Mouse (Mus musculus): ENCODE results near the gene Gm10392. TPM values are rescaled to one million over a fixed set of nuclear protein-coding genes. Genes with fewer than 3 reads are reported as not detected.
A peak's percentile ranks its signal among the peaks of the same experiment; 100 is the strongest.

Gm10392 gene
- polyA plus RNA-seq, 1 experiment from 2014 or later = not detected

DNA sequence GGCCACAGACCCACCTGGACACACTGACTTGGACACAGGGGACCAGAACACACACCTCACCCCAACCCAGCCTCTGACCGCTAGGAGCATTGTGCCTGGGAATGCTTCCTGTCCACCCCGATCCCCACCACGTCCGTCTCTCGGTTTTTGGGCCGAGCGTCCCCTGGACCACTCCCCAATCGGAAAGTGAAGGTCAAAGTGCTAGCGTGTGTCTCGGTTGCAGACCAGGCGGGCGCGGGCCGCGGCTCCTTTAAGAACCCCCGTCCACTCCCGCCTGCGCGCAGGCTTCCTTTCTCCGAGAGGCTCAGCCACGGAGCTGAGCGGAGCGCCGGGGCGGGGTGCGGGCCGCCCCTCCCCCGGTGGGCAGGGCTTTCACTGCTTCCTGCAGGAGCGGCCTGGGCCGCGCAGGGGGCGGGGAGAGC, 26.1 kb downstream of the Gm10392 start:
- H3K9ac ChIP-seq (replicated peaks; ENCODE audit: low read length) = peak overlapping the region; percentile 92
- peak overlapping the region; percentile 11 for H3K27ac ChIP-seq (replicated peaks; ENCODE audit: low read depth, low read length)
- no peaks in the 10 kb centered on the region for H3K36me3 ChIP-seq (replicated peaks; ENCODE audit: control insufficient read depth, insufficient read depth, low read depth, low read length)
- no peaks in the 10 kb centered on the region for H3K9me3 ChIP-seq (replicated peaks; ENCODE audit: control insufficient read depth, low read length)
- H3K4me3 ChIP-seq (ENCODE audit: low read depth, low read length) = peak overlapping the region; percentile 98
- DNase-seq (ENCODE audit: low spot score) = peak; percentile 95
- 0% methylated on average over 31 of the region's 32 CpGs for WGBS
- H3K27me3 ChIP-seq (ENCODE audit: control insufficient read depth, insufficient read depth, low read length) = no peaks in the 10 kb centered on the region
- H3K4me1 ChIP-seq (ENCODE audit: control insufficient read depth, insufficient read depth, low read length) = peaks cover 8% of the 10 kb centered on the region
- peak overlapping the region; percentile 80 for H3K4me2 ChIP-seq (ENCODE audit: low read depth, low read length)
- peak; percentile 55 for ATAC-seq (replicated peaks; ENCODE audit: insufficient number of reproducible peaks, low FRiP score, low TSS enrichment, low read depth)

DNA sequence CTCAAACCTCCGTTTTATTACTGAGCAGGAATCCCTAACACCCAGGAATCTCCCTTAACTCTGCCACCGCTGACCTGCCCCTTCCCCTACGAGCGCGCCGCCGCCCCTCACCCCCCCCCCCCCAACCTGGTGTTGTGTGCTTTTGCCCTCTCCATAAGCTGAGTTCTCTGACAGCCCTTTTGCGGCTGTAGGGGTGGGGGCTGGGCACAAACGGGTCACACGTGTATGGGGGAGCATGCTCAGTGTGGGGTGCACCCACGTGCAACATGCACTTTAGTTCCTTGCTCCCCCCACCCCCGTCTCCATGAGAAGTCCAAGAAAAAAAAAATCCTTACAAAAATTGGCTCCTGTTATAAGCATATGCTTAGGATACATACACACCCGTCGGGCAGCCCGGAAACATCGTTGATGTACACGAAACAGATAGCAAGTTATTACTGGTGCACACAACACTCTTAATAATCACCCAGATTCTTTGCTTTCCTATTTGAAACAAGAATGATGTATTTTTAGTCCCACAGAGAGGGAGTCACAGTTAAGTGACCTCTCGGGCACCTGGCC, 26.6 kb downstream of the Gm10392 start:
- H3K27me3 ChIP-seq (ENCODE audit: control insufficient read depth, insufficient read depth, low read length) = no peaks in the 10 kb centered on the region
- peaks cover 8% of the 10 kb centered on the region for H3K4me1 ChIP-seq (ENCODE audit: control insufficient read depth, insufficient read depth, low read length)
- peak overlapping the region; percentile 80 for H3K4me2 ChIP-seq (ENCODE audit: low read depth, low read length)
- WGBS = under 1% methylated on average over 17 of the region's 18 CpGs
- no peaks in the 10 kb centered on the region for H3K36me3 ChIP-seq (replicated peaks; ENCODE audit: control insufficient read depth, insufficient read depth, low read depth, low read length)
- H3K9me3 ChIP-seq (replicated peaks; ENCODE audit: control insufficient read depth, low read length) = no peaks in the 10 kb centered on the region
- peak overlapping the region; percentile 77 for H3K27ac ChIP-seq (replicated peaks; ENCODE audit: low read depth, low read length)
- peak overlapping the region; percentile 98 for H3K4me3 ChIP-seq (ENCODE audit: low read depth, low read length)
- DNase-seq (ENCODE audit: low spot score) (peak; percentile 23), ATAC-seq (replicated peaks; ENCODE audit: insufficient number of reproducible peaks, low FRiP score, low TSS enrichment, low read depth) (no peak)
- H3K9ac ChIP-seq (replicated peaks; ENCODE audit: low read length) = peak overlapping the region; percentile 92

DNA sequence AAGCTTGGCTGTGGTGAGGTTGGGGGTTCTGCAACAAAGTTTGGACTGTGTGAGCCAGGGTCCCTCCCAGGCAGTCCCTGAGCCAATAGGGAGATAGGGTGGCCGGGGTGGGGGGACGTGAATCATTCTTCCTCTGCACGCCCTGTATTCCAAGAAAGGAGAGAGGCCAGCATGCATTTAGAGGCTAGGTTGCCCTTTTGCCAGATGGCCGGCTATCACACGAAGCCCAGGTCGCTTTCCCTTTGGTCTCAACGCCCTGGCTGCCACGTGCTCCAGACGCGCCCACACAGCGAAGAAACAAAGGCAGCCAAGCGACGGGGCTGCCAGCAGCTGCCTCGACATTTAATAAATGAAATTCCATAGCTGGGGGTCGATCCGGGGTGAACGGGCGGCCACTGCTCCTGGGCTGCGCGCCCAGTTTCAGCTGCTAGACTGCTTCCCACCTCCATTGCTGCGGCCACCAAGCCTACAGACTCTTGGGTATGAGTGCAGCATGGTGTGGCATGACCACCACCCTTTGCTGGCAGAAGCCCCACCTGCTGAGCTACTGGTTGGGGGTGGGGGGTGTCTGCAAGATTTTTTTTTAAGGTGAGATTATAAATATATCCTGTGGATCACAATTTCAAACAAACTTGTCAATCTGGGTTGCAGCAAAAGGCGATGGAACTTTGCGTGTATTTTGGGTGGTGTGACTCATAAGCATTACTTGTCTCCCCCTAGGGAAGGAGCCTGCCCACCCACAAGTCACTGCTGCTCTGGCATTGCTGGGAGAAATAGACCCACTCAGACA, 27.3 kb downstream of the Gm10392 start:
- peak overlapping the region; percentile 65 for H3K9ac ChIP-seq (replicated peaks; ENCODE audit: low read length)
- H3K4me2 ChIP-seq (ENCODE audit: low read depth, low read length) = peak overlapping the region; percentile 80
- WGBS = under 1% methylated on average over 23 of the region's 23 CpGs
- ATAC-seq (replicated peaks; ENCODE audit: insufficient number of reproducible peaks, low FRiP score, low TSS enrichment, low read depth) (peak; percentile 67), DNase-seq (ENCODE audit: low spot score) (peak; percentile 80)
- H3K9me3 ChIP-seq (replicated peaks; ENCODE audit: control insufficient read depth, low read length) = no peaks in the 10 kb centered on the region
- H3K36me3 ChIP-seq (replicated peaks; ENCODE audit: control insufficient read depth, insufficient read depth, low read depth, low read length) = no peaks in the 10 kb centered on the region
- no peaks in the 10 kb centered on the region for H3K27me3 ChIP-seq (ENCODE audit: control insufficient read depth, insufficient read depth, low read length)
- H3K27ac ChIP-seq (replicated peaks; ENCODE audit: low read depth, low read length) = peak overlapping the region; percentile 77
- peaks cover 8% of the 10 kb centered on the region for H3K4me1 ChIP-seq (ENCODE audit: control insufficient read depth, insufficient read depth, low read length)
- H3K4me3 ChIP-seq (ENCODE audit: low read depth, low read length) = peak overlapping the region; percentile 98

DNA sequence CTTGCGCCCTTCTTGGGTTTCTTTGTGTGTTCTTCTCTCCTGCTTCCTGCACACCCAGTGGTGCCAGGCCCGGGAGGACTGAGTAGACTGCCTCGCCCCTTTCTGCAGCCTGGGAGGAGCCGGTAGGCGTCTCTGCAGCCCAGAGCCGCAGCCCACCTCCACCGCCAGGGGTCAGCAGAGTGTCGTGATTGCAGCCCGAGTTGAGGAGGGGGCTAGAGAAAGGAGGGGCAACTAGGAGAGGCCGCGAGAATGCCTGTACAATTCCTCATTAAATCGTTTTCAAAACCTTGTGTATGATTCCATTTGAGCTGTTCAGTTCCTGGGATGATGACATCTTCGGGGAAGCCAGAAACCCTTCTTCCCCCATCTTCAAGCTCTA, 27.9 kb downstream of the Gm10392 start:
- WGBS = 2% methylated on average over 13 of the region's 13 CpGs
- H3K9me3 ChIP-seq (replicated peaks; ENCODE audit: control insufficient read depth, low read length) = no peaks in the 10 kb centered on the region
- H3K27me3 ChIP-seq (ENCODE audit: control insufficient read depth, insufficient read depth, low read length) = no peaks in the 10 kb centered on the region
- DNase-seq (ENCODE audit: low spot score) = peak; percentile 97
- H3K4me3 ChIP-seq (ENCODE audit: low read depth, low read length) = peak overlapping the region; percentile 98
- H3K27ac ChIP-seq (replicated peaks; ENCODE audit: low read depth, low read length) = peak overlapping the region; percentile 77
- ATAC-seq (replicated peaks; ENCODE audit: insufficient number of reproducible peaks, low FRiP score, low TSS enrichment, low read depth) = peak; percentile 63
- H3K9ac ChIP-seq (replicated peaks; ENCODE audit: low read length) = peak overlapping the region; percentile 65
- H3K36me3 ChIP-seq (replicated peaks; ENCODE audit: control insufficient read depth, insufficient read depth, low read depth, low read length) = no peaks in the 10 kb centered on the region
- H3K4me2 ChIP-seq (ENCODE audit: low read depth, low read length) = peak overlapping the region; percentile 80
- H3K4me1 ChIP-seq (ENCODE audit: control insufficient read depth, insufficient read depth, low read length) = peaks cover 8% of the 10 kb centered on the region

DNA sequence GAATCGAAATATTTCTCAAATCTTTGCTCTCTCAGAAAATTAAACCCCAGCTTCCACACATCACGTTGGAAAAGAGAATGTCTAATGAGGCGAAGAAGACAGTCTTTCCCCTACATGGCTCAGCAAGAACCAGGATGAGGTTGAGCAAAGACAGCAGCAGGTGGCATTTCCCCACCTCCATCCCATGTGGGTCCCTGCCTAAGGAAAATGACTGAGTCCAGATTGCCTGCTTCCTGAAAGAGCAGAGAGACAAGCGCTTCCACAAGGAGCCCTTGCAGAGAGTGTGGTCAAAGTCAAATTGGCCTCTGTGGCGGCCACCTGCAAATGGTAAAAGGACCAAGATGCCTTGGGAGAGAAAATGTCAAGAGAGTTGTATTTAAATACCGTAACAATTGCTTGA, 28.5 kb downstream of the Gm10392 start:
- no peaks in the 10 kb centered on the region for H3K27me3 ChIP-seq (ENCODE audit: control insufficient read depth, insufficient read depth, low read length)
- no peak for ATAC-seq (replicated peaks; ENCODE audit: insufficient number of reproducible peaks, low FRiP score, low TSS enrichment, low read depth)
- WGBS = 62% methylated on average over 6 of the region's 6 CpGs
- no peak for DNase-seq (ENCODE audit: low spot score)
- H3K27ac ChIP-seq (replicated peaks; ENCODE audit: low read depth, low read length) = no peak overlapping the region
- no peak overlapping the region for H3K9ac ChIP-seq (replicated peaks; ENCODE audit: low read length)
- H3K36me3 ChIP-seq (replicated peaks; ENCODE audit: control insufficient read depth, insufficient read depth, low read depth, low read length) = no peaks in the 10 kb centered on the region
- no peaks in the 10 kb centered on the region for H3K9me3 ChIP-seq (replicated peaks; ENCODE audit: control insufficient read depth, low read length)
- no peak overlapping the region; the same call in 1 of the 2 replicates for H3K4me3 ChIP-seq (ENCODE audit: low read depth, low read length)
- H3K4me2 ChIP-seq (ENCODE audit: low read depth, low read length) = peak overlapping the region; percentile 89
- peaks cover 8% of the 10 kb centered on the region for H3K4me1 ChIP-seq (ENCODE audit: control insufficient read depth, insufficient read depth, low read length)

DNA sequence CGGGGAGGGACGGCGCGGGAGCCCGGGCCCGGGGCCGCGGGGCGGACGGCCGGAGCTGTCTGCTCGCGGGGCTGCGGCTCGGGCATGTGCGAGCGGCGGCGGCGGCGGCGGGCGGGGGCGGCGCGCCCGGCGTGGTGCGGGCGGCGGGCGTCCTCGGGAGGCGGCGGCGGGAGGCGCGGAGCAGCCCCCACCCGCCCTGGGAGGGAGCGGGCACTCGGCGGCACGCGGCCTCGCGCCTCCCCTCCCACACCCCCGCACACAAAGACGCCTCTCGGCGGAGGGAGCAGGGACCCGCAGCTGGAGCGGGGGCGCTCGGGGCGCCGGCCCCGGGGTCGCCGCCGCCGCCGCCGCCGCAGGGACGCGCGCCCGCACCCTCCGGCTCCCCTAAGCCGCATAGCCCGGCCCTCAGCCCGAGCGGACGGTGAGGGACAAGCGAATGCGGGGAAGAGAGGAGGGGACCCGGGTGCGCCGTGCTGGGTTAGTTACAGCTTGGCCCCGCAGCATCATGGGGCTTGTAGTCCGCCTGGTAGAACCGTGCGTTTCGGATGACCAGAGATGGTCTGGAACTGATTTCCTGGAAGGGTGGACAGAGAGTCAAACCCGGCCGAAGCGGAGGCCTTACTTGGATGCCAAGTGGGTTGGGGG, 29.3 kb downstream of the Gm10392 start, which contains the start of gene Ankrd13b:
Gene Ankrd13b, minus strand, starts transcription at position 88 of the 645 bp plus-strand sequence.
- Histone ChIP-seq H3K9me3 (replicated peaks; ENCODE audit: control insufficient read depth, low read length) (no peaks in the 10 kb centered on the region), H3K4me2 (ENCODE audit: low read depth, low read length) (peak within 1 kb of the TSS; percentile 89), H3K27me3 (ENCODE audit: control insufficient read depth, insufficient read depth, low read length) (no peaks in the 10 kb centered on the region), H3K4me3 (ENCODE audit: low read depth, low read length) (peak within 1 kb of the TSS; percentile 87), H3K4me1 (ENCODE audit: control insufficient read depth, insufficient read depth, low read length) (peaks cover 5% of the 10 kb centered on the region), H3K9ac (replicated peaks; ENCODE audit: low read length) (peak within 1 kb of the TSS; percentile 92), H3K27ac (replicated peaks; ENCODE audit: low read depth, low read length) (peak within 1 kb of the TSS; percentile 52), H3K36me3 (replicated peaks; ENCODE audit: control insufficient read depth, insufficient read depth, low read depth, low read length) (no peaks in the 10 kb centered on the region)
- peak; percentile 44 for ATAC-seq (replicated peaks; ENCODE audit: insufficient number of reproducible peaks, low FRiP score, low TSS enrichment, low read depth)
- under 1% methylated on average over 40 of the region's 87 CpGs for WGBS
- DNase-seq (ENCODE audit: low spot score) = peak; percentile 89

DNA sequence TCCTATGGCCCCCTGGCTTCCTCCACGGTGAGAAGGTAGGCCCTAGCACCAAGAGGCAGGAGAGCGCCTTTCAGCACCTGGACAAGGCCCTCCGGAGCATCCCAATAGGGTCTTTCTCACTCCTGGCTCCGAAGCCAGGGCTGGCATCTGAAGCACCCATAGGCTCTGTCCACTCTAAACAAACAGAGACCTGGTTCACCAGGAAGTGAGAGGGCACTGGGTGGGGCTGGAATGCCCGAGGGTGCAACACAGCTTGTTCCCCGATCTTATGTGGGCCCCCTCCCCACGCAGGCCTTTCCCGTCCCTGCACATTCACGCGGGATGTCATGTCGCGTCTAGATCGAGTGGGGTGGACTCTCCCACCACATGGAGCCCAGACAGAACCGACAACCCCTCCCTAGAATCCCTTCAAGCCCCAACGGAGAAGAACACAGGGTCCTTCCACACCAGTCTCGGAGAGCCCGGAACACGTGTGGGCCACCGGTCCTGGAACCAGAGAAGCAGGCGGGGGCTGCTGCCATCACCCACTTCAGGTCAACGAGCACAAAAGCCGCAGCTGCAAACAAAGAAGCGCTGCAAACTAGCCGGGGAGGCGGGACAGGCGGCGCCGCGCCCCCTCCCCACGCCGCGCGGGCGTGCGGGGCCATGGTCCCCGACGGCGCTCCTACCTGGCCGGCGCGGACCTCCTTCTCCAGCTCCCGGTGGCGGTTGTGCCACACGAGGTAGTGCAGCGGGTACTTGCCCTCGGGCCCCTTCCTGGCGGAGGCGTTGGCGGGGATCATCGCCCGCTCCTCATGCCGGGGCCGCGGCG, 30.0 kb downstream of the Gm10392 start:
- Histone ChIP-seq H3K9me3 (replicated peaks; ENCODE audit: control insufficient read depth, low read length) (no peaks in the 10 kb centered on the region), H3K4me3 (ENCODE audit: low read depth, low read length) (peak overlapping the region; percentile 87), H3K4me2 (ENCODE audit: low read depth, low read length) (peak overlapping the region; percentile 89), H3K4me1 (ENCODE audit: control insufficient read depth, insufficient read depth, low read length) (peaks cover 3% of the 10 kb centered on the region; the same call in 1 of the 2 replicates), H3K9ac (replicated peaks; ENCODE audit: low read length) (peak overlapping the region; percentile 92), H3K36me3 (replicated peaks; ENCODE audit: control insufficient read depth, insufficient read depth, low read depth, low read length) (no peaks in the 10 kb centered on the region), H3K27me3 (ENCODE audit: control insufficient read depth, insufficient read depth, low read length) (no peaks in the 10 kb centered on the region), H3K27ac (replicated peaks; ENCODE audit: low read depth, low read length) (peak overlapping the region; percentile 52)
- peak; percentile 58 for DNase-seq (ENCODE audit: low spot score)
- no peak for ATAC-seq (replicated peaks; ENCODE audit: insufficient number of reproducible peaks, low FRiP score, low TSS enrichment, low read depth)
- WGBS = 3% methylated on average over 37 of the region's 55 CpGs

Data from embryonic facial prominence, embryonic 11.5 days (tissue).